Mouse (Mus musculus) ES-Bruce4 (cell line): Measurements from ENCODE around the gene Pcnx. TPM values are rescaled to one million over a fixed set of nuclear protein-coding genes. Genes with fewer than 3 reads are reported as not detected.

ENCODE experiments used
- H3K27ac ChIP-seq: 2 replicates; pipeline ENCODE4 v1.5.1; 2012; ENCODE audit warnings: low read length, inconsistent platforms; ENCODE audit not compliant: insufficient read depth
- H3K27me3 ChIP-seq: 2 replicates; pipeline ENCODE4 v1.6.1; 2012; ENCODE audit warnings: mild to moderate bottlenecking, low read length, inconsistent platforms; ENCODE audit not compliant: control insufficient read depth, poor library complexity, insufficient read depth, severe bottlenecking
- H3K36me3 ChIP-seq: 2 replicates; pipeline ENCODE4 v1.6.1; 2012; ENCODE audit warnings: inconsistent platforms, mild to moderate bottlenecking, low read length, moderate library complexity; ENCODE audit not compliant: control insufficient read depth, poor library complexity, insufficient read depth, severe bottlenecking
- H3K4me1 ChIP-seq: one replicate; pipeline ENCODE4 v1.8.1; 2011; ENCODE audit warnings: low read length; ENCODE audit not compliant: control insufficient read depth, insufficient read depth
- H3K4me3 ChIP-seq: 2 replicates; pipeline ENCODE4 v1.5.1; 2011; ENCODE audit warnings: low read depth, mild to moderate bottlenecking, low read length
- H3K9ac ChIP-seq: 2 replicates; pipeline ENCODE4 v1.6.1; 2012; ENCODE audit warnings: low read depth, mild to moderate bottlenecking, inconsistent platforms; ENCODE audit not compliant: poor library complexity, severe bottlenecking
- H3K9me3 ChIP-seq: replicated peaks from 2 replicates; pipeline ENCODE4 v1.6.1; 2012; ENCODE audit warnings: mild to moderate bottlenecking, low read length, inconsistent platforms; ENCODE audit not compliant: control insufficient read depth, poor library complexity, insufficient read depth, severe bottlenecking
- CTCF ChIP-seq: IDR thresholded peaks from one replicate; pipeline ENCODE4 v1.8.1; 2011; ENCODE audit warnings: low read depth, low read length
- EP300 ChIP-seq: IDR thresholded peaks from 2 replicates; pipeline ENCODE4 v1.6.1; 2011; ENCODE audit warnings: low read depth, low read length; ENCODE audit not compliant: insufficient read depth
- POLR2A ChIP-seq: IDR thresholded peaks from one replicate; pipeline ENCODE4 v1.8.1; 2011; ENCODE audit warnings: low read length; ENCODE audit not compliant: insufficient read depth
- polyA plus RNA-seq: library from polyadenylated mRNA; stranded (reverse); fragments of >200 nt; gene quantifications from 2 replicates; pipeline ENCODE4 v1.2.4, GENCODE M21; 2011; ENCODE audit warnings: low read depth; ENCODE audit not compliant: missing spikeins, insufficient read depth, insufficient read length

The Pcnx gene
- polyA plus RNA-seq, 1 experiment: 18.5 TPM

DNA sequence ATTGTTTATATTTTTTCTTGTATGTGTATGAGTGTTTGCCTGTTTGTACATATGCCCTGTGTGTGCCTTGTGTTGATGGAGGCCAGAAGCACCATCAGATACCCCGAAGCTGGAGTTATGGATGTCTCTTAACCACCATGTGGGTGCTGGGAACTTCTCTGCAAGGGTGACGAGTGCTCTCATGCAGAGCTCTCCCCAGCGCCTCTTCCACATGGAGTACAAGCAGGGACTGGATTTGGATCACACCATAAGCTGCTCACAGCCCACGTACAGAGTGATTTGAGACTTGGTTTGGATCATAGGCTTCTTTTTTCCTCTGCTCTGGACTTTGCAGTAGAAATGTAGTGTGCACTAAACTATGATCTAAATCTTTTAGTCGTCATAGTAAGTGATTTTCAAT is 34.5 kb downstream of the Pcnx start:
- TF ChIP-seq CTCF: no peak
- TF ChIP-seq EP300: no peak
- no peak for TF ChIP-seq POLR2A
- Histone ChIP-seq H3K4me1 (no peaks in the 10 kb centered on the region), H3K4me3 (no peak overlapping the region), H3K36me3 (no peaks in the 10 kb centered on the region), H3K27me3 (no peaks in the 10 kb centered on the region), H3K9me3 (no peaks in the 10 kb centered on the region), H3K9ac (no peak overlapping the region), H3K27ac (no peak overlapping the region)

DNA sequence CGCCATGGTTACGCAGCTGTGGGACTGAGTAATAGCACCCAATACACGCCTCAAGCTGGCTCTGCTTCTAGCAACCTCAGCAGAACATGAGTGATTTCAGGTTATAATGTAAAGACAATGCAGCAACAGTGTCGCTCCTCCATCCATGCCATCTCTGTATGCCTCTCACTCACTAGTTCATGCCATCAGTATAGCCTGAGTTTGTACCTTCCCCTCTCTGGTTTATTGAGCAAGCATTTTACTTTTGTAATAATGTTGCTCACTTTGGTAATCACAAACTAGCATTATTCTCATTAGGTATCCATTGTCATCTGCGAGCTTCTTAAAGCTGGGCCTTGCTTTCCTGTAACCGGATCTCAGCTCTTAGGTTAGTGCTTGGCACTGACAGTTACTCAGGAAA is 36.2 kb downstream of the Pcnx start:
- no peak overlapping the region for H3K4me3 ChIP-seq

DNA sequence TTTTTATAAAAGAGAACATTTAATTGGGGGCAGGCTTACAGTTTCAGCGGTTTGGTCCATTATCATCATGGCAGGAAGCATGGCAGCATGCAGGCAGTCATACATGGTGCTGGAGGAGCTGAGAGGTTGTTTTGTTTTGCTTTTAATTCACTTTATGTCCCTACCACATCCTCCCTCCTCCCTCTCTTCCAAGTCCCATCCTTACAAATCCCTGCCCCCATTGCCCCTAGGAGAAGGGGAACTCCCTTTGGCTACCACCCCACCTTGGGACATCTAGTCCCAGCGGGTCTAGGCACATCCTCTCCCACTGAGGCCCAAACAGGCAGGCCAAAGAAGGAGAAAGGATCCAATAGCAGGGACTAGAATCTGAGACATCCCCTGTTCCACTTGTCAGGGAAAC is 44.6 kb downstream of the Pcnx start:
- Histone ChIP-seq H3K36me3 (no peaks in the 10 kb centered on the region), H3K9ac (no peak overlapping the region), H3K4me3 (no peak overlapping the region), H3K9me3 (no peaks in the 10 kb centered on the region), H3K27ac (no peak overlapping the region), H3K27me3 (no peaks in the 10 kb centered on the region), H3K4me1 (no peaks in the 10 kb centered on the region)
- TF ChIP-seq POLR2A (no peak), CTCF (no peak), EP300 (no peak)

More for the DNA sequence above, 36.2 kb downstream of the Pcnx start:
- Histone ChIP-seq H3K27me3 (no peaks in the 10 kb centered on the region), H3K36me3 (no peaks in the 10 kb centered on the region), H3K4me1 (no peaks in the 10 kb centered on the region), H3K9ac (no peak overlapping the region), H3K9me3 (no peaks in the 10 kb centered on the region), H3K27ac (no peak overlapping the region)
- TF ChIP-seq EP300 (no peak), POLR2A (no peak), CTCF (no peak)

DNA sequence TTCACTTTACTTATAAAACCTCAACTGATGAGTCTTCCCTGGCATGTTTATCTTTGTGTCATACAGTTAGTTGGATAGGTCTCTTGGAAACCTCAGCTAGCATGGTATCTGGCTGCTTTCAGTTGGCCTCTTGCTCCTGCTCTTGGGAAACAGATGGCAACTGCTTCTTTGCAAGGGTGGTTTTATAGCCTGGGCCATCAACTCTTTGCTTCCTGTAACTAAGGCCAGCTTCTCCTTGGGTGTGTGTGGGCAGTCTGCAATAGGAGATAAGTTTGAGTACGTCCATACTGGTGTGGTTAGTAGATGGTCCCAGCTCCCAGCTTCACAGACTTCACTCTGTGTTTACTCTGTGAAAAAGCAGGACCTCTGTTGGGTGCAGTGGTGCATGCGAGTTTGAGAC is 46.0 kb downstream of the Pcnx start:
- H3K9ac ChIP-seq: no peak overlapping the region
- no peaks in the 10 kb centered on the region for H3K36me3 ChIP-seq
- no peaks in the 10 kb centered on the region for H3K9me3 ChIP-seq
- H3K27me3 ChIP-seq: no peaks in the 10 kb centered on the region
- H3K27ac ChIP-seq: no peak overlapping the region
- H3K4me1 ChIP-seq: no peaks in the 10 kb centered on the region
- no peak overlapping the region for H3K4me3 ChIP-seq
- no peak for TF ChIP-seq POLR2A
- TF ChIP-seq CTCF: no peak
- no peak for TF ChIP-seq EP300

DNA sequence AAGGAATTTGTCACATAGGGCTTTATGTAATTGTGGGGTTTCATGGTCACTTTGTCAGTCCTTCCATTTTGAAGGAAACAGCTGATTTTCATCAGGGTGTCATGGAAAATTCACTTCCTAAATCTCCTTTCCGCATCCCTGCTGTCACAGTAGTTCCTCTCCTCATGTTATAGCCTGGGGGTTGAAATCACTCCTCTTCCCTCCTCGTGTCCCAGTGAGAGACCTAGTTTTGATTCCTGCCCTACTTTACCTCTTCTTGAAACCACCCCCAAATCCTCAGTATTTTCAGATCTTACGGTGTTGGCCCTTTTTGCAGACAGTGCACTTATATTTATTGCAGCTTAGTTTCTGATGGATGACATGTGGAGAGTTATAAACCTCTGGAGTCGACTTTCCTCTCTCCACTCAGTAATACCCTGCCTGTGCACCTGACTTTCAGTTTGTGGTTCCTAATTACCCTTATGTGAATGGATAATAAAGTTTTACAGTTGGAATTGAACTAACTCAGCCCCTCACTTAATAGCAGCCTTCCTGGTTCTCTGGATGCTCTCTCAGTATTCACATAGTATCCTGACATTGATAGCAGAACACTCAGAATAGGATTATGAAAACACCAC is 48.0 kb downstream of the Pcnx start:
- Histone ChIP-seq H3K27ac (no peak overlapping the region), H3K4me1 (no peaks in the 10 kb centered on the region), H3K36me3 (no peaks in the 10 kb centered on the region), H3K4me3 (no peak overlapping the region), H3K27me3 (no peaks in the 10 kb centered on the region), H3K9ac (no peak overlapping the region), H3K9me3 (no peaks in the 10 kb centered on the region)
- no peak for TF ChIP-seq CTCF
- TF ChIP-seq EP300: no peak
- no peak for TF ChIP-seq POLR2A

DNA sequence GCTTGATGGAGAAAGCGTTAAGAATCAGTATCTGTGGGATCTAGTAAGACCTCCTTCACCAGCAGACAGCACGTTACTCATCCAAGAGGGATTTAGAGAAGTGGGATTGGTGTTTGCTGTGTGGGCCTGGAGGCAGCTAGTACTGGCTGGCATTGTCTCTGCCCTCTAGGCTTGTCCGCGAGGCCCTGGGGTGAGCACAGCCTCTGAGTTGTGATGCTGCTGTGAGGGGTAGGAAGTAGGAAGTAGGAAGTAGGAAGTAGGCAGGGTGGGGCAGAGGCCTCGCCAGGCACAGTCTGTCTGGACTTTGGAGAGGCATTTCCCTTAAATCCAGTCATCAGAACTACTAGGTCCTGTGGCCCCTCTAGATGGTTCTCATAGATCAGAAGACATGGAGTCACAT is 50.6 kb downstream of the Pcnx start:
- Histone ChIP-seq H3K9me3 (no peaks in the 10 kb centered on the region), H3K27ac (no peak overlapping the region), H3K27me3 (no peaks in the 10 kb centered on the region), H3K36me3 (no peaks in the 10 kb centered on the region), H3K9ac (no peak overlapping the region), H3K4me3 (no peak overlapping the region), H3K4me1 (no peaks in the 10 kb centered on the region)
- TF ChIP-seq POLR2A: no peak
- no peak for TF ChIP-seq CTCF
- TF ChIP-seq EP300: no peak
